Mouse (Mus musculus): Measurements from ENCODE around the gene Dlg5.

DNA sequence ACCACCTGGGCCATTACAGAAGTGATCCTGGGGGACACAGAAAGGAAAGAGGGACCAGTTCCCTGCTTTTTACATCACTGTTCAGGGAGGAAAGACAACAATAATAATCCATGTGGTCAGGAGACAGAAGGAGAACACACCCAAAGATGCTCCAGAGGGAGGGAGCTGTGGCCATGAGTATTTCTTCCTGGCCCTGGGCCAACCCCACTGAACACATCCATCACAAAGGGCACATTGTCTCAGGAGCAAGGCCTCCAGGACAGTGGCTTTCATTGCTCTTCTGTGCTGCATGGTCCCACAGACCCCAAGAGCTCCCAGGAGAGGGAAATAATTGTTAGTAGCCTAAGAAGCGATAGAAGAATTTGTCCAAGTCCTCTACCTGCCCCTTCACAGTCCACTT is 23.9 kb upstream of the Dlg5 start:
- TF ChIP-seq CTCF (IDR thresholded peaks at IDR 0.05) (no peak), EP300 (IDR thresholded peaks at IDR 0.05) (no peak)
